Mouse (Mus musculus): Measurements from ENCODE around the gene Trmt2a. TPM values are rescaled to one million over a fixed set of nuclear protein-coding genes. Genes with fewer than 3 reads are reported as not detected.

The Trmt2a gene
- 10 to 100 TPM; 31.1 to 45.8 (median 38.5) TPM for polyA plus RNA-seq (2017; shearing (Covaris generic))

DNA sequence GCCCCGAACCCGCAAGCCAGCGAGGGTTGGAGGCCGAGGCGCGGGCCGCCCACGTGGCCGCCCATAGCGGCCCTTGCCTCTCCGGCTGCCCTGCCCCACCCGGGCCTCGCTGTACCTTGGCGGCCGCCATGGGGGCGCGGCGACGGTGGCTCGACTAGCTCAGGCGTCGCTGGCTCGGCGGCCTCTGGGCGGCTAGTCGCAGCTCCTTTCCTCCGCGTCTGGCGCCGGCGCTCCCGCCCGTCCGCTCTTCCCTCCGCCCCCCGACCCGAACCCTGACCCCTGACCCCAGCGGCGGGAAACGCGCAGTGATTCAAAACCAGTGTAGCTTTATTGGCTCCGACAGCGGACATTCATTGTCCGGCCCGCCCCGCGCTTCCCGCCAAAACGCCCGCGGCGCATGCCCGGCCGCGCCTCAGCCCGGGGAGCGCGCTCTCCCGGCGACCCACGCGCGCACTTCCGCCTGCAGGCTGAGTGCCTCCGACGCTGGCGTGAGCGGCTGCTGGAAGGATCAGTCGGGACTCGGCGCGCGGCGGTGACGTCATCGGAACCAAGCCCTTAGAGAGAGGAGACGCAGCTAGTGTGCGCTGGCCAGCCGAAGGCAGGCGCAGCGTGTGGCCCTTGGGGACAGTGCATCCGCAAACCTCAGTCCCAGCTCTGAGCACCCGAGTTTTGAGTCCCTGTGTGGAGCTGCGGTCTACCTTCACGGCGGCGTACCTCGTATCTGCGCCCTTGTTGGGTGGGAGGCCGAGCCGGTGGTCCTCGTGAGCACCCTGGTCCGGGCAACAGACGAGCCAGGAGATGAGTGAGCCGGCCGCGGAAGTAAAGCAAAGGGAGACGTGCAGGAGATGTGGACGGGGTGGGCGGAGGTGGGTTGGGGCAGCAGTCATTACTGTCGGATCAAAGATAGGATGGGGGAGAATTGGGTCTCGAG is at the start of gene Trmt2a, which contains the start of gene Ranbp1:
Gene Trmt2a (plus strand): TSS at position 247 of the 931 bp plus-strand sequence.
Gene Ranbp1 (minus strand): TSS at position 300 of the 931 bp plus-strand sequence.
- ATAC-seq = peak; percentile 89

- ATAC-seq = no peak
Observed at GRCm38 (mm10) chr16:18200062-18200461, 48.4 kb upstream of the Trmt2a start.

DNA sequence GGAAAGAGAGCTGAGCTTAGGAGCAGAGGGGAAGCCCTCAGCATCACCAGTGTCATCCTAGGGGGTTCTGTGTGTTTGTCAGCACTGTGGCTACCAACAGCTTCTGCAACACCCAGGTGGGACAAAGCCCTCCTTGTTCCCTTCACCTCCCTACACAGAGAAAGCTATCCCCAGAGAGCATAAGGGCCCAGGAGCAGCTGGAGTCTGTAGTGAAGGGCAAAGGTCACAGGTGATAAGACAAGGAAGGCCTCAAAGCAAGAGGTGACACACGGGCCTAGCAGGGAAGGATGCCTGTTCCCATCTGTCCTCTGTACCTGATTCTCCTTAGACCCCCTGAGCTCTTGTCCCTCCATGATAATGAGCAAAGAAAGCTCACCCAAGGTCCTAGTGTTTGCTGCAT is 46.9 kb upstream of the Trmt2a start:
- ATAC-seq = no peak

DNA sequence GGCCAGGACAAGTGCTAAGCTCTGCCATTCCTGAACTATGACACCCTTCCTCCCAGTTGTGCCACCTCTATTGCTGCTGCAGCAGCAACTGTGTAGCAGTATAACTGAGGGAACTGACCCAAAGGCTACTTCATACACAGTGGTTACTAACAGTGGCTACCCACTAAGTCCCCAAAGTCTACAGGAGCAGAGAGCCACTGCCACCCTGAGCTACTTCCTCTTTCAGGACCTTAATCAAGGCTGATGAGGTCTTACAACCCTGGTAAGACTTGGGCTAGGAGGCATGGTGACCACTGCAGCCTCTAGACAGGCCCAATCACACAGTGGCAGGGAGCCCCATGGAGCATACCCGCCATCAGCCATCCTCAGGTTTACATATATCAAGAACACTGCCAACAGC is 46.4 kb upstream of the Trmt2a start:
- ATAC-seq = no peak

DNA sequence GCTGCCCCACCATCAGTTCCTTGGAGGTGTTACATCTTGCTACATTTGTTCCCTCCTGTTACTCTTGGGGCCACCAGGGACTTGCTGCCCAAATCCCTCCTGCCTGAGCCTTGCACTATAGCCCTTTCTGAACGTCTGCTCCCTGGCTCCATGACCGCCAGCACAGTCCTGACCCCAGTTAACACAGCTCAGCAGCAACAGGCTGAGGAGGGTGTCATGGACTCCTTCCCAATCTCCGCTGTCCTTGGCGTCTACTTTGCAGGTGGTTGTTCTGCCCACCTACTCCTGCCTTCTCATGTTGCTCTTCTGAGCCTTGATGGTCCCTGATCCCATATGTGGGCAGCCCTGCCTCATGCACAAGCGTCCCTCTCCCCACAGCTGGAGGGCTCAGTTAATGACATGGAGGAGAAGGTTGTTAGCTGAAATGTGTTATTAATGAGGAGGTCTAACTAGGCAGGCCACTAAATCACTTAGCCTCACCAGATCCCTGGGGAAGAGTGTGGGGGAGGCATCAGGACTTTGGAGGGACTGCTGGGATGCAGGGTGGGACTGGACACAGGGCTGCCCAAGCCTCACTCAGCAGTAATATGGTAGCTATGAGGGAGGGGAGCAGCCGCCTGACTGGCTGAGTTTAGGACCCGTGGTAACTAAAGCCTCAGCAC is 44.9 kb upstream of the Trmt2a start:
- ATAC-seq = no peak

DNA sequence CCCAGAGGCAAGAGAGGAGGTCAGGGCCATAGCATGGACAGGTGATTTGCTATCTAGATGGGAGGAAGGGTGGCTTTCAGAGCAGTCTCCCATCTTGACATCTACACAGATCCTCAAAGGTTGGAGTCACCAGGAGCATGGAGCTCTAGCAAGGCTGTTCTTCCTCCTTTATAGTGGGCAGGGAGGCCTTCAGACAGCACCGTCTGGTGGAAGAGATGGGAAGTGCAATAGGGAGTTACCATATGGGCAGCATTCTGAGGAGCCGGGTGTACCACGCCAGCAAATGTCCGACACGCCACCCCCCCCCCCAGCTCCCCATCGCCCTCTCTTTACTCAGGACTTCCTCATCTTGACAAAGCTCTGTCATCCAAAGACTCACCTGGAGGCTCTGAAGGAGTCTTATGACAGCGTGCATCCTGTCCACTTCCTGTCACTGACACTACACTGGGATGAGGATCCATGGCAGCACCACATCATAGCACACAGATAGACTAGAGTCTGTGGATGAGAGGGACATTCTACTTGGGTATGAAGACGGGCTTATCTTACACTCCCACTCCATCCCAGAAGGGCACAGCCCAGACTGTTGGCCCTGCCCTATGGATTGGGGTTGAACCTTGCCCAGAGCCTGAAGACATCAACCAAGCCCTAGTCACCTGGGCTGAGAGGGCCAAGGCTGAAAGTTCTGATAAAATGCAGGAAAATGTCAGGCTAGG is 37.6 kb upstream of the Trmt2a start:
- no peak for ATAC-seq

- peak; percentile 67 for ATAC-seq
Observed at GRCm38 (mm10) chr16:18211417-18212171, 36.9 kb upstream of the Trmt2a start.

- no peak for ATAC-seq
Observed at GRCm38 (mm10) chr16:18213689-18214088, 34.8 kb upstream of the Trmt2a start.

GRCm38 (mm10) chr16:18214858-18215257 is 33.6 kb upstream of the Trmt2a start:
- no peak for ATAC-seq

GRCm38 (mm10) chr16:18217579-18217978 is 30.9 kb upstream of the Trmt2a start, which contains the start of gene Ccdc188:
TSS of gene Ccdc188 (plus strand) at chr16:18217879.
- ATAC-seq = no peak

GRCm38 (mm10) chr16:18218580-18218996 is 29.9 kb upstream of the Trmt2a start:
- ATAC-seq = no peak

DNA sequence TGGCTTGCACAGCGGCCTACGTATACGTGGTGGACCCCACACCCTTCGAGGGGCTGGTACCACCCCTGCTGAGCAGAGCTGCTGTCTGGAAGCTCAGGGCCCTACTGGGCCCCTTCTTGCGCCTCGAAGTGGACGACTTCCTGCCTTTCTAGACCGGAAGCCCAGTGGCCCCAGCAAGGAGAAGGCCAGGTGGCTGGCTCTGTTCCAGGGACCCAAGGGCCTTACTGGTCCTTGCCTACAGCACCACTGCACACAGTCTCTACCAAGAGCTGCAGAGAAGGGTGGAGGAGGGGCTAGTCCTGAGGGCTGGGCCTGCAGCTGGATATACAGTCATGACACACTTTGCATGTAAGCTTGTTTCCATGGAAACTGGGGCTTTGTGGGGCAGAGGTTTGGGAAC is 28.5 kb upstream of the Trmt2a start:
- ATAC-seq = no peak

GRCm38 (mm10) chr16:18220856-18221542 is 27.5 kb upstream of the Trmt2a start:
- ATAC-seq = no peak

GRCm38 (mm10) chr16:18221543-18221898 is 27.0 kb upstream of the Trmt2a start:
- no peak for ATAC-seq

- ATAC-seq = no peak
Observed at GRCm38 (mm10) chr16:18222188-18222587, 26.3 kb upstream of the Trmt2a start.

DNA sequence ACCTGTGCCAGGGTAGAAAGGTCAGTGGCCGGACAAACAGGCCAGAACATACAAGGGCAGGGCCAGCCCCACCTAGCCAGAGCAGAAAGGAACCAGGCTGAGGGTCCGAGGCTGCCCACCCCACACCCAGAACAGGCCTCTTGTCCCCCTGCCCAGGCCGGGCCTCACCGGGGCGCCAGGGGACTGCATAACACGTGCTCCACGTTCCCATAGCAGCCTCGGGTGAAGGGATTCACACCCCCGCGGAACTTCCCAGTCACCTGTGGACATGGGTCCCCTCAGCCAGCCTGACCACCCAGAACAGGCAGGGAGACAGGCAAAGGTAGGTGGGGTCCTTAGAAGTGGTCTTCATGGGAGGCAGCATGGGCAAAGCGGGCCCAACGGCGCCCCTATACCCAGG is 21.3 kb upstream of the Trmt2a start:
- no peak for ATAC-seq

GRCm38 (mm10) chr16:18227897-18228422 is 20.5 kb upstream of the Trmt2a start:
- ATAC-seq = no peak

DNA sequence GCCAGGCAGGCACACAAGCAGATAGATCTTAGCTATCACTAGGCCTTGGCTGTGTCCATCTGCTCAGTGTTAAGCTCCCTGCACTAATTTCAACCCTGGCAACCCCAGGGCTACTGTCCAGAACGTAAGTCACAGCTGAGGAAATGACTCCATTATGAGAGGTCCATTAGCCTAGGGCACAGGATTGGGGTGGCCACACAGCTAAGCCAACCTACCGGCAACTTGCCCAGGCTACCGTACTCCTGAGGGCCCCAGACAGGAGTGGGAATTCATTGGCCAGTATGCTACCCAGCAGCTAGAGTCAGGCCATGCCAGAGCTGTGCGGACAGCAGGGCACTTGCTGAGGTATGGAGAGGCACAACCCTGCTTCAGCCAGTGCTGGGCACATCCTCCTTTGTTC is 19.6 kb upstream of the Trmt2a start:
- ATAC-seq = no peak

GRCm38 (mm10) chr16:18229622-18230021 is 18.9 kb upstream of the Trmt2a start:
- ATAC-seq = no peak

DNA sequence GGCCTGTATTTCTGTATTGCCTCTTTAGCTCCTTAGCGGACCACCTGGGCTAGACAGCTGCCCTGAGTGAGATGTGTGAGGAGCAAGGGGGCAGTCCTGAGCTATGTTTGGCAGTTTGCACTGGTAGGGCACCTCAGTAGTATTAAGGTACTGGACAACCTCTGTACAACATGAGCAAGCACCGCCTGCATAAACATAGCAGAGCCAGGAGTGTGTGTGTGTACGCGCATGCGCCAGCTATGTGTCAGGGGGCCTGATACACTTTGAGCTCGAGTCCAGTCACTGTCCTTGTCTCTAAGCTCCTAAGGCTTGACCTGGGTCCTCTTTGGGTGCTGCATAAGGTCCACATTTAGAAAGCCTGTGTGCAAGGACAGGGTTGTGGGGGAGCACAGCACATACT is 17.9 kb upstream of the Trmt2a start:
- no peak for ATAC-seq

DNA sequence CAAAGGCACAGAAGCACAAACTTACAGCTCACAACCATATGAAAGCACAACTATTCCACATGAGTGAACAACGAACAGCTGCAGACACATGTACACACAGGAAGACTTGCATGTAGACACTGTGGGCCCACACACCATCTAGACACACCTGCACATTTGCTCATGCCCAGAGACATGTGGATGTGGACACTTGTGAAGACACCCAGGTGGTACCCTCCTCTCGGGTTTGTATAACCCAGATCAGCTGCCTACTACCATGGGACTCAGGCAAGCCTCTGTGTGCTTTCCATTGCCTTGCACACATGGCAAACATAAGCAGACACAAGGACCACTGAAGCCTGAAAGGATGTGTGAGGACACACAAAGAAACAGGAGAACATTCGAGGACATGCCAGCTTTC is 17.4 kb upstream of the Trmt2a start:
- ATAC-seq = no peak
